ENCODE assay signal across 9 mouse cellular contexts in the genomic region with DNA sequence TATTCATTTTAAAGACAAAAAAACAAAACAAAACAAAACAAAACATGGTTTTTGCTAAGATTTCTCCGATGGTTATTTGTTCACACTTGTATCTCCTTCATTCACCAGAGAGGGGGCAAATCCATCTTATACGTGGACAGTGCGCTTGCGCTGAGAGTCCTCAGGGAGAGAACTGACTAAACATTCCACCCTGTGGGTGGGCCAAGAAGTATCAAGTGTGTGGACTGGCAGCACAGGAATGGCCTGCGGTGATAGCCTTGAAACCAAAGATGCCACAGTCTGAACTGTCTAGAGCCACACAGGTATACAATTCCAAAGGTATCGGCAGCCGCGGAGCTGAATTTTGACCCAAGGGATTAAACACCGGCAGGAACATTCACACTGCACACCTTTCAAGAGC.
"Had no signal": no experiment of that assay in that cellular context is flagged by ENCODE, and none has a peak within 500 bp of the region (broad histone marks: within the 10 kb centered on the region; RNA-seq: fewer than 3 reads in every experiment).

No protein-coding gene starts in this region.

- H3K27ac ChIP-seq: kidney, postnatal 0 days; limb, embryonic 12.5 days; liver, embryonic 14.5 days; lung, embryonic 15.5 days; midbrain, embryonic 10.5 days; midbrain, embryonic 15.5 days; neural tube, embryonic 13.5 days had no signal

- H3K27me3 ChIP-seq: lung, embryonic 15.5 days; midbrain, embryonic 15.5 days had no signal

- H3K36me3 ChIP-seq: limb, embryonic 12.5 days; lung, embryonic 15.5 days; midbrain, embryonic 10.5 days; midbrain, embryonic 15.5 days; neural tube, embryonic 13.5 days had no signal

- H3K9me3 ChIP-seq: limb, embryonic 12.5 days; lung, embryonic 15.5 days; midbrain, embryonic 10.5 days; midbrain, embryonic 15.5 days; neural tube, embryonic 13.5 days had no signal

- H3K9ac ChIP-seq: limb, embryonic 12.5 days; liver, embryonic 14.5 days; lung, embryonic 15.5 days; midbrain, embryonic 15.5 days; neural tube, embryonic 13.5 days had no signal

- DNase-seq: kidney, adult 11 months; layer of hippocampus, adult 9-11 months had no signal

- H3K4me3 ChIP-seq: limb, embryonic 12.5 days; lung, embryonic 15.5 days; midbrain, embryonic 10.5 days; midbrain, embryonic 15.5 days; neural tube, embryonic 13.5 days had no signal

- H3K4me2 ChIP-seq: limb, embryonic 12.5 days; lung, embryonic 15.5 days; midbrain, embryonic 15.5 days; neural tube, embryonic 13.5 days had no signal
